Mouse (Mus musculus): ENCODE data around the gene Slc26a10. TPM values are rescaled to one million over a fixed set of nuclear protein-coding genes. Genes with fewer than 3 reads are reported as not detected.
"Not testable (repeated sequence)": the region's sequence is repeated elsewhere in the genome, so short reads cannot be mapped to it uniquely, and the experiment has no call there.

Gene Slc26a10
- total RNA-seq, 2 experiments from 2014 or later: 2.0 to 2.6 TPM

GRCm38 (mm10) chr10:127164631-127165353 lies 15.7 kb downstream of the Slc26a10 start, which contains the start of gene B4galnt1:
B4galnt1 (plus strand) TSS chr10:127165225.
- peak; percentile 81 to 89 for DNase-seq (ENCODE audit: low spot score in 2 of 2)

GRCm38 (mm10) chr10:127164190-127164589 lies 16.3 kb downstream of the Slc26a10 start:
- DNase-seq (ENCODE audit: low spot score in 2 of 2): no peak

- not testable (repeated sequence) for DNase-seq (ENCODE audit: low spot score in 2 of 2)
Measured at GRCm38 (mm10) chr10:127162771-127163261, 17.6 kb downstream of the Slc26a10 start.

GRCm38 (mm10) chr10:127160728-127161127 lies 19.7 kb downstream of the Slc26a10 start:
- DNase-seq (ENCODE audit: low spot score in 2 of 2): no peak

- DNase-seq (ENCODE audit: low spot score in 2 of 2): no peak
Measured at GRCm38 (mm10) chr10:127160081-127160480, 20.4 kb downstream of the Slc26a10 start.

GRCm38 (mm10) chr10:127158471-127158870 lies 22.0 kb downstream of the Slc26a10 start:
- no peak for DNase-seq (ENCODE audit: low spot score in 2 of 2)

- no peak for DNase-seq (ENCODE audit: low spot score in 2 of 2)
Measured at GRCm38 (mm10) chr10:127156511-127156910, 23.9 kb downstream of the Slc26a10 start.

- no peak for DNase-seq (ENCODE audit: low spot score in 2 of 2)
Measured at GRCm38 (mm10) chr10:127156089-127156488, 24.4 kb downstream of the Slc26a10 start.

- no peak for DNase-seq (ENCODE audit: low spot score in 2 of 2)
Measured at GRCm38 (mm10) chr10:127154652-127155051, 25.8 kb downstream of the Slc26a10 start.

- no peak for DNase-seq (ENCODE audit: low spot score in 2 of 2)
Measured at GRCm38 (mm10) chr10:127154241-127154640, 26.2 kb downstream of the Slc26a10 start.

GRCm38 (mm10) chr10:127153323-127153722 lies 27.1 kb downstream of the Slc26a10 start:
- no peak for DNase-seq (ENCODE audit: low spot score in 2 of 2)

- not testable (repeated sequence) for DNase-seq (ENCODE audit: low spot score in 2 of 2)
Measured at GRCm38 (mm10) chr10:127152556-127152955, 27.9 kb downstream of the Slc26a10 start.

GRCm38 (mm10) chr10:127151233-127151632 lies 29.2 kb downstream of the Slc26a10 start:
- not testable (repeated sequence) for DNase-seq (ENCODE audit: low spot score in 2 of 2)

GRCm38 (mm10) chr10:127150471-127150872 lies 30.0 kb downstream of the Slc26a10 start:
- DNase-seq (ENCODE audit: low spot score in 2 of 2): no peak

- no peak for DNase-seq (ENCODE audit: low spot score in 2 of 2)
Measured at GRCm38 (mm10) chr10:127147135-127147534, 33.3 kb downstream of the Slc26a10 start.

GRCm38 (mm10) chr10:127145303-127145702 lies 35.1 kb downstream of the Slc26a10 start:
- DNase-seq (ENCODE audit: low spot score in 2 of 2): no peak

- DNase-seq (ENCODE audit: low spot score in 2 of 2): no peak
Measured at GRCm38 (mm10) chr10:127144536-127144935, 35.9 kb downstream of the Slc26a10 start.

- no peak for DNase-seq (ENCODE audit: low spot score in 2 of 2)
Measured at GRCm38 (mm10) chr10:127143228-127143627, 37.2 kb downstream of the Slc26a10 start.

GRCm38 (mm10) chr10:127141500-127141899 lies 38.9 kb downstream of the Slc26a10 start:
- DNase-seq (ENCODE audit: low spot score in 2 of 2): no peak

GRCm38 (mm10) chr10:127140971-127141370 lies 39.5 kb downstream of the Slc26a10 start:
- no peak for DNase-seq (ENCODE audit: low spot score in 2 of 2)

GRCm38 (mm10) chr10:127138328-127139141 lies 41.9 kb downstream of the Slc26a10 start:
- DNase-seq (ENCODE audit: low spot score in 2 of 2): no peak

- DNase-seq (ENCODE audit: low spot score in 2 of 2): no peak
Measured at GRCm38 (mm10) chr10:127137896-127138295, 42.5 kb downstream of the Slc26a10 start.

All from layer of hippocampus, postnatal 10 days (tissue).